Mouse (Mus musculus): ENCODE results near the gene Gpam. TPM values are rescaled to one million over a fixed set of nuclear protein-coding genes. Genes with fewer than 3 reads are reported as not detected.

The Gpam gene
- polyA plus RNA-seq (2014; fragmentation: Illumina TruSeq; extraction: RNeasy Lipid Tissue Mini Kit (QIAGEN cat#74804); ENCODE audit: low read depth, low replicate concordance) = 7.8 TPM

DNA sequence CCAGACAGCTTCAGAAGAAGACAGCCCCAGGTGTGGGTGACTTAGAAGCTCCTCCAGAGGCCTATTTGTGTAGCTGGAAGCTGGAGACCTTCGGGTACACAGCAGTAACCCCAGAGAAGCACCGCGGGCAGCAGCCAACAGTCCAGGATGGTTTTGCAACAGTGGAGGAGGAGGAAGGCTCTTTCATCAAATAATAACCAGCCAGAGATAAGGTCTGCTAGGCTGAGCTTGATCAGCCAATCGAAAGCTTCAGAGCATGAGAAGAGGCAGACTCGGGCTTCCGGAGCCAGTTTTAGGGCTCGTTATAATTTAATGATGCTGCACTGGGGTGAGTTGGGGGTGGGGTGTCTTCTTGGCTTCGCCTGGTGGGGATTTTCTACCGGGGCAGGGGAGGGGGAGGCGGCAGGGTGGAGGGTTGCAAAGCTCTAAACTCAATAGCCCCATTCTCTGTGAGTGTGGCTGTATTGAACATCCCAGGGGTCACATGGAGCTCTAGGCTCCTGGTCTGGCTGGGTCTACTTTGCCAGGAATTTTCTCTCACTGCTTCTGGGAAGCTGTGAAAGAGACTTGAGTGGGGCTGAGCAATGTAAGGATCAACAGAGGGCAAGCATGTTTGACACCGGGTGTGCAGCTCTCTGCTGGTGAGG lies at the start of gene Gpam:
Gene Gpam (minus strand): TSS at position 167 of the 647 bp plus-strand sequence.

Other genes with a start within 250 kb of the Gpam start
- gene Tectb, start 53.5 kb upstream of the Gpam start, polyA plus RNA-seq (2014; fragmentation: Illumina TruSeq; extraction: RNeasy Lipid Tissue Mini Kit (QIAGEN cat#74804); ENCODE audit: low read depth, low replicate concordance) = 0.08 TPM
- gene Gucy2g, start 114.0 kb upstream of the Gpam start, polyA plus RNA-seq (2014; fragmentation: Illumina TruSeq; extraction: RNeasy Lipid Tissue Mini Kit (QIAGEN cat#74804); ENCODE audit: low read depth, low replicate concordance) = 0.35 TPM
- 52.2 TPM for gene Acsl5, start 124.7 kb upstream of the Gpam start, polyA plus RNA-seq (2014; fragmentation: Illumina TruSeq; extraction: RNeasy Lipid Tissue Mini Kit (QIAGEN cat#74804); ENCODE audit: low read depth, low replicate concordance)
- 39.7 TPM for gene Zdhhc6, start 188.8 kb upstream of the Gpam start, polyA plus RNA-seq (2014; fragmentation: Illumina TruSeq; extraction: RNeasy Lipid Tissue Mini Kit (QIAGEN cat#74804); ENCODE audit: low read depth, low replicate concordance)
- gene Vti1a, start 189.1 kb upstream of the Gpam start, polyA plus RNA-seq (2014; fragmentation: Illumina TruSeq; extraction: RNeasy Lipid Tissue Mini Kit (QIAGEN cat#74804); ENCODE audit: low read depth, low replicate concordance) = 8.2 TPM